Mouse (Mus musculus): ENCODE data around the gene Dbx1.

Gene Dbx1

DNA sequence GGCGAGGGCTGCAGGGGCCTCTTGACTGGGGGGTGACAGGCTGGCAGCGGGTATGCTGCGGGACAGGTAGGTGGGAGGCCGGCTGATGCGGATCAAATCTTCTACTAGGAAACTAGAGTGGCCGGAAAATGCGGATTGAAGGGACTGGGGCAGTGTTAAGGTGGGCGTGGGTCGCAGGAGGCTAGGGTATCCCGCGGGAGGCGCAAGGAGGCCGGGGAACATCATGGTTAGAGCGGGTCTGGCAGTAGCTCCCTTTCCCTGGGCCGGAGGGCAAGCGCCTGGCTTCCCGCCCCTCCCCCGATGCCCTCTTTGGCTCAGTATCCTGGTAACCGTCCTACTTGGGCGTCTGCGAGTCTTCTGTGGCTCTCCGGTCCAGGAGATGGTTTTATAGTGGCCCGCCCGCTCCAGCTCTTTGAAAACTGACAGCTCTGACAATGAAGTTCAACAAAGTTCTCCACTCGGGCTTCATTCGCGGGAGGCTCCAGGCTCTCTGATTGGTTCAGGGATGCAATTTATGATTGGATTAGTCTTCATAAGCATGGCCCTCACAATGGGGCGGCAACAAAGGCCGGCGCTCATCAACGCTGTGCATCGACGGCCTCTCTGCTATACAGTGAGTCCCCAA, at the start of gene Dbx1:
Gene Dbx1, minus strand, starts transcription at position 359 of the 625 bp plus-strand sequence.
- in situ Hi-C loops (cut with MboI, MseI): loop anchor here (25.0 kb wide), 1 partner anchor 1499 kb away; no protein-coding TSS in a partner anchor

DNA sequence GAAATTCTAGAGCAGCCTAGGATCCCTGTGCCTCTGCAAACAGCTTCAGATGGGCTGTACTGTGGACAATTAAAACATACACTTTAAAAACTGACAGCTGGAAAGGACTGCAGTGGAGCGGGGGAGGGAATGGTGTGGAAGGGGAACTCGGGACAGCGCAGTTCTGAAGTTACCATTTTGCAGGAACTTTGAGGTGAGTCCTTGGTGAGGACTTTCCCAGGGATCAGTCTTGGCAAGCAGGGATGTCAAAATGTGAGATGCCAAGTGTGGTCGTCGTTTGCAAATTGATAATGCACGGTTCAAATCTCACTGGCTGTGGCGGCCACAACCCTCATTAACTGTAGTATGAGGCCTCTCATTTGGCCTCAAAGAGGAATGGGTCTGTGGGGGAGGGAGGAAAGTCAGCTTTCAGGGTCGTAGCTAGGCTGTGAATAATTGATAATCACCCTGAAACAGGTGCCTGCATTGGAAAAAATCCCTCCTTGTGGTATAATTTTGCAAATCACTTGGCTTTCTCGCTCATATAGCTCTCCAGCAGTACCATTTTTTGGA, 42.3 kb upstream of the Dbx1 start:
- in situ Hi-C loops (cut with MboI, MseI): loop anchor here (5.0 kb wide), 1 partner anchor 37 kb away; no protein-coding TSS in a partner anchor

DNA sequence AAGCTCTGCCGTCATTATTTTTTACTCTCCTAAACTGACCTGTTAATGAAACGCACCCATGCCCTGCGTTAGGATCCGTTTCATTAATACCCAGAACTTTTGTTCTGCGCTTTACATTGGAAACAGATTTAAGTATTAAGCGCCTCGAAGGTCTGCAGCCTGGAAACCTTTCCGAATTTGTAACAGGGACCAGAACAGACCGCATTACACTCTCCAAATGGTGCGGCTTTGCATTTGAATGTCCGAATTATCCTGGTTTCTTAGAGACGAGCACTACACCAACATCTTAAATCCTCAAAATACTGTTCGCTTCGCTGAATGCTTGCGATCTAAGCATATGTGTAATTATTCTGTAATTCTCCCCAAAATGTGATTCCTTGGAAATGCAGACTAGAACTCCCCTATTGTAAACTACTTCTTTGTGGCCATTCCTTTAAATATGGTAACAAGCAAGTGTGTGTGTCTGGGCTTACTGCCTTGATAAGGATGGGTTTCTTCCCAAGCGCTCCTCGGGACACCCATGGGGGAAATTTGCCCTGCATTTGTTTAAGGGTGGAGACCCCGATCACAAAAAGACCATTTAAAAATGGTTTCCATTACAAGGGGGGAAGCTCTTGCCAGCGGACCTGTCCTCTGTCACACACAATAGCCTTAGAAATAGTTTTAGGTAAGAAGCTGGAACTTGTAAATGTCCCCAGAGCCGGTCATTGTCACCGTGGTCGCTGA, 41.6 kb upstream of the Dbx1 start:
- in situ Hi-C loops (cut with MboI, MseI): loop anchor here (5.0 kb wide), 1 partner anchor 36 kb away; no protein-coding TSS in a partner anchor

DNA sequence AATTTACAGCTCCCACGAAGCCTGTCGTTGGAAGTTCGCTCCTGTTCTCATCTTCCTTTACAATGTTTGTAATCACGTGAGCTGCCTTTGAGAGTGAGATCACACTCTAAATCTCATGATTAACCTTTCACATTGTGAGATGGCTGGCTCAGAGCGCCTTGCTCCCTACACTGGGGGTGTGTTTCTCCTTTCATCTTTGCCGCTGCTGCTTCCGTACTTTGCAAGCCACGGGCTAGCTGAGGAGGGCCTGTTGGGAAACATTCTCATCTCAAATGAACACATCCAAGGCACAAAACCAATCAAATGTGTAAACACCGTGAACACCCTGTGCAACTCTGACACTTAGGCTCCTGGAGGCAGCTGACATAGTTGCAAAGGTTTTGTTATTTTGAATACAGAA, 40.5 kb upstream of the Dbx1 start:
- in situ Hi-C loops (cut with MboI, MseI): loop anchor here (5.0 kb wide), 1 partner anchor 35 kb away; no protein-coding TSS in a partner anchor

DNA sequence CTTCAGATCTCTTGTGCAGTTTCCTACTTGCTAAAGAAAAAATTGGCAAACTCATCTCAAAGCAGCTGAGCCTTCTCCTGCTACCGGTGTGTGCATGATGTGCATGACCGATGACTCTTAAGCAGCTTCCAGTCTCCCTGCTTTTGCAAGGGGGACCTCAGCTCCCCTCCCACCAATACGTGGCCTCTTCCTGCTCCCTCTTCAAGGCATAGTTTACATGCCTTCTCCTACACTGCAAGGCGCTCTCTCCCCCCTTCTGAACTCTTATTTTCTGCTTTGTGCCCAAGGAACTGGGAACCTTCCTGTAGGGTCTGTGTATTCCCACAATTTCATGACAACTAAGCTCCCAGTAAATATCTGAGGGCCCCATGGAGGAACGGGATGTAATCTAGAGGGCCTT, 40.0 kb upstream of the Dbx1 start:
- in situ Hi-C loops (cut with MboI, MseI): loop anchor here (5.0 kb wide), 1 partner anchor 34 kb away; no protein-coding TSS in a partner anchor

DNA sequence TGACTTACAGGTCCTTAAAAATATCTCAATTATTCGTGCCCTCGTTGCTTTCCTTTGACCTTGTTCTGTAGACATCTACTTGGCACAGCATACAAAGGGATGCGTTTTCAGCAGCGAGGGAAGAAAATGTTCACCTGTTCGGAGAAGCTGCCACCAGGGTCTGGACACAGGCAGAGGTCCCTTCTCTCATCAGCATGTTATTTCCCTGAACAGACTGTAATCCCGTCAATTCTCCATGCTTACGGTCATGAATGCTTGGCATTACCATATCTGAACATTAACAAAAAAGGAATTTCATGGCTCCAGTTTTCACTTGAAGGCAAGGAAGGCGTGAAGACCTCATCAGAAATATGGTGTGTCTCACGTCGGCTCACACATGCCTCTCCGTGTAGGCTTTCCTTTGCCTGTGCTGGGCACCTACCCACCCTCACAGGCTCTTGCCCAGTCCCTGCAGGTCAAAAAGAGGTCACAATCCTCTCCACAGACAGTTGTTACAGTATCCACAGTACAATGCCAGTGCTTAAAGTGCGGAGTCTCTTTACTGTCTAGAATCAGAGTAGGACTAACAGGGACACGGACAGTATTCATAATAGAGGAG, 31.7 kb upstream of the Dbx1 start:
- in situ Hi-C loops (cut with MboI, MseI): no loop called here

DNA sequence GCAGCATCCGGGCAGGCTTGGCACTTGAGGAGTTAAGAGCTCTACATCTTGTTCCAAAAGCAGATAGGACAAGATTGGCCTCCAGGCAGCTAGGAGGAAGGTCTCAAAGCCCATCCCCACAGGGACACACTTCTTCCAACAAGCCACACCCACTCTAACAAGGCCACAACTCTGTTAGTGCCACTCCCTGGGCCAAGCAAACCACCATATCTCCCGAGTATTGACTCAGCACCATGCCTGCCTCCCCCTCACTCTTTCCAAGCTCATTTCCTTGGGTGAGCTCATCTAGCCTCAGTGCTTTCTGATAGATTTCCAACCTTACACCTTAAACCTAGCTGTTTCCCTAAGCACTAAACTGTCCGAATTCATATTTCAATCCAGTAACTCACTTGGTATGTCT, 26.9 kb upstream of the Dbx1 start:
- in situ Hi-C loops (cut with MboI, MseI): no loop called here

DNA sequence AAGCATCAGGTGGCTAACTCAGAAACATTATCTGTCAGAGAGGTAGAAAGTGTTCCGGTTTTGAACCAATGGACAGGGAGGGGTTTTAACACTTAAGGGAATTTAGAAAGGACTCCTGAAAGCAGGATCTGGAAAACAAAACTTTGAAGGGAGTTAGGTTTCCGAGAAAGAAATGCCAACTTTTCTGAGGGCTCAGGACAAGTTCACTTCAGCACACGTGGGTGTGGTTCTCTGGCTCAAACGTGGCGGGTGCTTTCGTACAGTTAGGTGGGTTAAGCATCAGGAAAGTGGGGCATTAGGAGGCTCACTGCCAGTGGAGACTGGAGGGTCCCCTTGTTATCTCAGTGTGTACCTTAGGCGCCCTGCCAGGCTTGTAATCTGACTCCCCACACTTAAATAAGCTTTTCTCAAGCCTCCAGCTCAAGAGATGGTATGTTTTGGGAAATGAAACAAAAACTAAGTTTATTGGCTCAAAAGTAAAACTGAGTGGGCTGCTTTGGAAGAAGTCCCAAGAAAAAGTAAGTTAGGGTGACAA, 25.9 kb upstream of the Dbx1 start:
- in situ Hi-C loops (cut with MboI, MseI): no loop called here

DNA sequence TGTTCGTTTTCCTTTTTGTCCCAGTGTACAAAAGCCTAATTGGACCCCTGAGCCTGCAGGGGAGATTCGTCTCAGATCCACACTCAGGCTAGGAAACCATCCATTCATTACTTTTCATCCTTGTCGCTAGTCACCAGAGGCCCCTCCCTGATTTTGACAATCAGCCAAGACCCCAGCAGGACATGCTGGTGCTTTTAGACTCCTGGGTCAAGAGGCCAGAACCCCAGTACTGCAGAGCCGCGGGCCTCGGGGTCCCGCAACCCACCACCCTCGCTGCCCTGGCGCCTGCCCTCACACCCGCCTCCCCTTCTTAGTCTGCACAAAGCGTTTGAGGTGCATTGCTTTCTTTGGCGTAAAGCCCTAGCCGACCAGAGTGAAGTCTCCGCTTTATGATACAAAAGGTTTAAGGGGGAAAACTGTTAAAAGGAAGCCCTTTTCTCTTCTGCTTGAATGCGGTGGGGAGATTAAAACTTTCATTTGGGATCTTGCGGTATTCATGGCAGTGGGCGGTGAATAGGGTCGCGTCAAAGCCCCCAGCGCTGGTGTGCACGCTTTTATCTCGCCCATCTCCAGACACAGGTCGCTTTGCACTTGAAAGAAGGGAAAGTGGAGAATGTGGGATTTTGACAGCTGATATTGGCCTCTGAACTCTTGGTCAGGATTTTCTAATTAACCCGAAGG, 25.3 kb upstream of the Dbx1 start:
- in situ Hi-C loops (cut with MboI, MseI): no loop called here

DNA sequence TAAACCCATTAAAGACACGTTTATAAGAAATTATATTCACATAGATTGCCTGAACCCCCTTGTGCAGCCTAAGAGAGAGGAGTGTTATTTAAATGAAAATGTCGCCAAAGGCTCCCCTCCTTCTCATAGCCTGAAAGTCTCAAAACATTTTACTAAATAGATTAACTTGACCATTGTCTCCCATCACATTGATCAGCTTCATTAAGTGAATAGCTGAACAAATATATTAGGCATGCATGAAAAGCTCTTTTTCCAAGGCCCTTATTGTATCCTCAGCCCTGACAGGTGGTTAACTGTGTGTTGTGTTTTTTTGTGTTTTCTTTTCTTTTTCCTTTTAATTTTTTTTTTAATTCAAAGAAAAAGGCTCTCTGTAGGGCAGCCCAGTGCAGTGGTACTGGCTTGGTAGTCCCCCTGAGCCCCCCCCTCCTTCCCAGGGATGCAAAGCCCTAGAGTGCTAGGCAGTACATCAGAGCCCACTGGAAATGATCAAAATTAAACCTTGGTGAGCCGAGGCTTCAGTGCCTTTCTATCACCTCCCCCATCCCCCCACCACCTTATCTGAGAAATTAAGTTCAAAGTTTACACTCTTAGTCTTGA, 4.2 kb upstream of the Dbx1 start:
- in situ Hi-C loops (cut with MboI, MseI): loop anchor here (5.0 to 25.0 kb wide), 2 partner anchors 36 to 1504 kb away; no protein-coding TSS in a partner anchor

DNA sequence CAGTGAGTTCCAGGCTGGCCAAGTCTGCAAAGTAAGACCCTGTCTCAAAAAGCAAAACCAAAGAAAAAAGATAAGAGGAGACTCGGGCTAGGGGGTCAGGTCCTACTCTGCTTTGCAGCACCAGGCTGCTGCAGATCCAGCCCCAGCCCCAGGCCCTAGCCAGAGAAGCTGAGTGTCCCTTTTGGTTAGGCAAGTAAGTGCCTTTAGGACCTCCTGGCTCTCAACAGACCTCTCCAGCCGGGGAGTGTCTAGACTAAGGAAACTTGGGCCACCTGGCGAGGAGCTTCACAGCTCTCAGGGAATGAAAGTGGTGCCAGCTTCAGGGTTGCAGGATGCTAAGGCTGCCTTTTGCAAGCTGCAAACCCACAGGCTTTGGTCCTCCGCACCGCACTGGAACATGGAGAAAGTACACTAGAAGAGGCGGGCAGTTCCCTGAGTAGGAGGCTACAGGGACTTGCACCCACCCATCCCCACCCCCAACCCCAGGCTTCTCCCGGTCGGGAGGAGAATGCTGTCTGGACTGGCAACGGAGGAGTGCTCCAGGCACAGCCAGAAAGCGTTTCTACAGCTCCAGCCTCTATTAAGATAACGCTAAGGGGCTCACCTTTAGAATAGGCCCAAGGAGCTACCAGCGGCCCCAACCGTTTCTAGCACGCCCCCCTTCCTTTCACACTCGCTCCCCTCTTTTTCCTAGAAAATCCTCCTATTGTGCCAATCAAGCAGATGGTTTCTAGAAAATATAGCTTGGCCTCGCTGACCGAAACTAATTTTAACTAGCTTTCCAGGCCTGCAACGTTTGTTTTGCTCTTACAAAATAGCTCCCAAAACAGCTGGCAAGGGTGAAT, 3.4 kb upstream of the Dbx1 start:
- in situ Hi-C loops (cut with MboI, MseI): loop anchor here (5.0 to 25.0 kb wide), 2 partner anchors 37 to 1503 kb away; no protein-coding TSS in a partner anchor

DNA sequence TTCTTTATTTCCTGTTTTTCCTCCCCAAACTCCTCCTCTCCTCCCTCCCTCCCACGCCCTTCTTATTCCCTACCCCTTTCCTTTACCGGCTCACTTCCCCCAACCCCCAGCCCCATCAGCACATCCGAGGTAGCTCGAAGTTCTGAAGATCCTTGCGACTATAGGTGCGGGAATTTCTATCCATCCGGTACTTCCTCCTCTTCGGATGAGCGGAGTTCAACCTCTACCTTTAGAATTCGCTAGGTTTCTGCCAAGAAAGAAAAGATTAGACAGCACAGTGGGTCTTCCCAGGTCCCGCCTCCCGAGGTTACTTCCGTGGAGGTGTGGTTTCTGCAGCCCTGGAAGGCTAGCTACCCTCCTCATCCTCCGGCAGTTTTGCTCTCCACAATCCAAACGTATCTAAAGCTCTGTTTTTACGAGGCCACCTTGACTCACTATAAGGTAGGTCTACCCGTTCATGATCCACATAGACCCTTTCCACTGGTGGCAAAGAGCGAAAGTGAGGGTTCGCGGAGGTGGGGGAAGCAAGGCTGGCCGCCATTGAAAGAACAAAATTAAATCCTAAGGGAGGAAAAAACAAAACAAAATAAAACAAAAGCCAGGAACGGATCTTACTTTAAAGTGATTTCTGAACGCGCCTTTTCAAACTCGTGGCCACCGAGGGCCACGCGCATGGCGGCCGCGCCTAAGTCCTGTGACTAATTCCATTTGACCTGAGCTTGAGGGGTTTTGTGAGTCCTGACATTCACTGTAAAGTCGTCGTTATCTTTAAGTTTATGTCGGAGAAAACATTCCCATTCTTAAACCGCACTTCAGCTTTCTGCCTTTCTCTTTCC, 2.5 kb upstream of the Dbx1 start:
- in situ Hi-C loops (cut with MboI, MseI): loop anchor here (25.0 kb wide), 1 partner anchor 1502 kb away; no protein-coding TSS in a partner anchor

DNA sequence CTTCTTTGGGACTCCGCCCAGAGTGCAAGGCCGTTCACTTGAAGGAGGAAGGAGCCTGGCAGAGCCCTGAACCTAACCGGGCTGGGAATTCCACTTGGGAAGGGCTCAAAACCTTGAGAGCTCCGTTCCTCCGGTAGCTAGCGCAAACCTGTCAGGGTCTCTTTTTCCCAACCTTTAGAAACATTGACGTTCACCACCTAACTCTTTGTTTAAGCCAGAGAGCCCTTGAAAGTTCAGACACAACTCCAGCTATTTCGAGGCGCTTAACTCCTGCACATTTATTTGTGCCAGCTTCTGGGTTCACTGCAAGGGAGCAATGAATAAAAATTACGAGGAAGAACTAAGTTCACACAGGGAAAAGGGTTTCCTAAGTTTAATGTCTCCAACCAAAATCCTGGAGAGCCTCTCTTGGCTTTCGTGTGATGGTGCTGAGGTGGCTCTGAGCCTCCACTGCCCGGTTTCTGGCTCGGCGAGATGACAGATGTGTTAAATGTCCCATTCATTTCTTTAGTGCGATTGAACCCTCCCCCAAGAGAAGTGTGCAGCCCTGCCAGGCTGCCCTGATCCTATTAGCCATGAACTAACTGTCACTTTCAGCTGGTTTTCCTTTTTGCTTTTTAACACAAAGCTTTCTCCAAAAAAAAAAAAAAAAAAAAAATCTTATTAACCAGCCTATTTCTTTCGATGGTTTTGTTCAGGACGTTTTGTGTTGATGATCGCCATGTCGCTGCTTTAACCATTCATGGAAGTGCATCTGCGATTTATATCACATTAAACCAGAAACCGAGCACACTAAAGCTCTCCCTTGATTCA, 1.4 kb upstream of the Dbx1 start:
- in situ Hi-C loops (cut with MboI, MseI): loop anchor here (25.0 kb wide), 1 partner anchor 1501 kb away; no protein-coding TSS in a partner anchor

DNA sequence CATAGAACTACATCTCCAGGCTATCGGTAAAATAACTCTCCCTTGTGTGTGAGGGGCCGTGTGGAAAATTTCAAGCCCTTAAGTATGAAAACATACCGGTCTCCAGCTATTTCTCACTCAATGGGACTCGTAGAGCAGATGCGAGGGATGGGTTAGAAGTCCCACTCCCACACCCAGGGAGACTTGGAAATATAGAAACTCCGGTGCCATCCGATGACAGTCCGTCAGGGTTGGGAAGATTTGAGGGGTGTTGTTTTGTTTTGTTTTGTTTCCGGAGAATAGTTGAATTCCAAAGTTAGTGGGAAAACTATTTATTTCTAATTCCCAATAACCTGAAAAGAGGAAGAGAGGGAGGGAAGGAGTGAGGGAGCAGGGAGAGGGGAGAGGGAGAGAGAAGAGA, 632 bp upstream of the Dbx1 start:
- in situ Hi-C loops (cut with MboI, MseI): loop anchor here (25.0 kb wide), 1 partner anchor 1500 kb away; no protein-coding TSS in a partner anchor

DNA sequence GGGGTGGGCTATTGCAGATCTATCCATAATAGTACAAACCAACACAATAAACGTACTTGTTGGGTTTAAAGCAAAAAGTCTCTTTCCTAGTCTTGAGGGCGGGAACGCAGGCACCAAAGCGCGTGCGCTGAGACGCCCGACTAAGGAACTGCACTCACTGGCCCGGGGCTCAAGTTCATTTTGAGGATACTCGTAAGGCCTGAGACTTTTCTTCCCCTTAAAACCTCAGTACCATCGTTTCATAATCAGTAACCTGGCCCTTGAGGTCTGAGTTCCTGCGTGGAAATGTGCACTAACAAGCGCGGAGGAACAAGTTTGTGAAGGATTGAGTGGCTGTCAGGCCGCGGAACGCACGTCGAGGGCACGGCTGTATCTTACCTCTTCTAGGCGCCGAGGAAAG, 678 bp downstream of the Dbx1 start:
- in situ Hi-C loops (cut with MboI, MseI): loop anchor here (25.0 kb wide), 1 partner anchor 1499 kb away; no protein-coding TSS in a partner anchor

DNA sequence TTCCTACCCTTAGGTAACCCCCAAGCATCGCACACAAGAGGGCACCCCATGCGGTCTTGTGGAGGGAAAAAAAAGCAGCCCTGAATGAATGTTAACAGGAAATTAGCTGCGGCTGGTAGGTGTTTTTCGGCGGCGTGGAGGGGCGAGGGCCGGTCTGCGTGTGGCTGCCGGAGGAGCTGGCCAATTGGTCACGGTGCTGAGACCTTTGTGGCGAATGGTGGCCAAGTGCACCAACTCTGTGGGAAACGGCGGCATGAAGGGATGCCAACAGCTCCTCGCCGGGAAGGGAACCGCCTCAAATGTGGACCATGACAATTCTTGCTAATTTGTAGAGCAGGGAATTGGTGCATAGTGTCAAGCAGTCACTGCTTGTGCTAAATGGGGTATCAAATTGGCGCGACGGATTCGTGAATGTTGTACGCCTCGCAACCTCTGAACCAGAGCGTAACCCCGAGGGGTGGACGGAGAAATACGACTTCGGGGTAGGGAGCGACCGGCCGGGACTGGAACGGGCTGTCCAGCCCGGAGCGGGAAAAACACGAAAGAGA, 1.5 kb downstream of the Dbx1 start:
- in situ Hi-C loops (cut with MboI, MseI): loop anchor here (25.0 kb wide), 1 partner anchor 1498 kb away; no protein-coding TSS in a partner anchor

DNA sequence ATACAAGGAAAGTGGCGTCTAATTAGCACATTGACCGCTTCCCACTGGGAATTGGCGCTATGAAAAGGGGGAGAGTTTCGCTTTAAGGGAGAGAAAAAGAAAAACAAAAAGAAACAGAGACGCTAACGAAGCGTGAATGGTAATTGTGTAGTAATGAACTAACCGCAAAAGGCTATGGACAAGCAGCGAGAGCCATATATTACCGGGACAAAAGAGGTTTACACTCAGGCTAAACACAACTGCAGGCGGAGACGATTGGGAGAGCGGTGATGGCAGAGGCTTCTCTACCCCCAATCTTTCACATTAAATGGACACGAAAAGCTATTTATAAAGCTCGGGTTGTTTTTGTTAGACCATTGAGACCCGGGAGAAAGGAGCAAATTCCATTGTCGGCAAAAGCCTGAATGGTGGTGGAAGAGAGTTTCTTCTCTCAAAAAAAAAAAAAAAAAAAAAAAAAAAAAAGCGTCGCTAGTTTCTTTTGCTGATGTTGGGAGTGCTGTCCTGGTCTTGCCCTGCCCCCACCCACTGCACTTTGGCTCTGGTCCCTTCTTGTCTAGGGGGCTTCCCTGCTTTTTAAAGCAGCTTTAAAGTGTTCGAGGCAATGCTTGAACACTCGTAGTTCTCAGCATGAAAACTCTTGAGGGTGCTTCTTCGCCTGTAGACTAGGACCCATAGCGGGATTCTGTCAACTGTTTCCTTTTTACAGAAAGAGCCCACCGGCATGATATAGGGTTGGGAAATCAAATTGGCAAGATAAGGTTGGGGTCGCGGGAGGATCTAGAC, 2.2 kb downstream of the Dbx1 start:
- in situ Hi-C loops (cut with MboI, MseI): loop anchor here (25.0 kb wide), 1 partner anchor 1497 kb away; no protein-coding TSS in a partner anchor

All from T-helper 2 cell (primary cell).